Mouse (Mus musculus) CD8-positive naive resting alpha-beta T cell, adult 57 days (primary cell): ENCODE data around the gene Csrnp3. TPM values are rescaled to one million over a fixed set of nuclear protein-coding genes. Genes with fewer than 3 reads are reported as not detected.

Experiments
- total RNA-seq: library from RNA; stranded (reverse); gene quantifications from one replicate; pipeline ENCODE4 v1.2.4, GENCODE M21; 2023

Gene Csrnp3
- not detected for total RNA-seq

DNA sequence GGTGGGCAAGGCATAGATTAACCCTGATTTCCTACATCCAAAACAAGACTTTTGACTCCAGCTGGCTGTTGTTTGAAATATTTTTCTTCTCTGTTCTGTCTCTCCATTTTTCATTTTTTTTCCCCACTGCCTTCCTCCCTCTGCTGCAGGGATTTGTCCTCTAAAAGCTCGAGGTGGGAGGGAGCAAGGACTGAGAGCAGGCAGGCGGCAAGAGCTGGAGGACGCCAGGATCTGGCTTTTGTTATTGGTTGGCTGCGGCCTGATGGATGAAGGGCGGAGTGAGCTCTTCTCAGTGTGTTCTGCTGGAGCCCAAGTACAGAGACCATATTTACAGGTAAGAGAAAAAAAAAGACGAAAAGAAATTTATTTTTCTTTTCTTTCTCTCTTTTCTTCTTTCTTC, at the start of gene Csrnp3:
Gene Csrnp3, plus strand, starts transcription at position 217 of the 400 bp plus-strand sequence.

Other genes with a start within 250 kb of the Csrnp3 start
- gene Scn2a, start 225.0 kb upstream of the Csrnp3 start, total RNA-seq: not detected